Mouse (Mus musculus) CH12.LX (cell line): Measurements from ENCODE around the gene Fam20a. TPM values are rescaled to one million over a fixed set of nuclear protein-coding genes. Genes with fewer than 3 reads are reported as not detected.

ENCODE experiments used
- DNase-seq: peaks from one replicate; pipeline ENCODE4 v3.0.0-alpha.2; 2013; ENCODE audit errors: extremely low read depth
- H3K27ac ChIP-seq: 2 replicates; pipeline ENCODE4 v1.5.1; 2012; ENCODE audit warnings: low read depth, mild to moderate bottlenecking, control low read depth, moderate library complexity; ENCODE audit not compliant: insufficient read depth
- H3K27me3 ChIP-seq: replicated peaks from 2 replicates; pipeline ENCODE3; 2012; ENCODE audit warnings: inconsistent platforms
- H3K36me3 ChIP-seq, 2 experiments: replicated peaks in 1 of 2; 2 replicates each; pipeline versions ENCODE3 to v1.6.1; 2012; ENCODE audit warnings: inconsistent platforms in 1 of 2, low read length in 1 of 2, mild to moderate bottlenecking in 1 of 2, mixed read lengths in 1 of 2, moderate library complexity in 1 of 2; ENCODE audit not compliant: control insufficient read depth in 1 of 2, insufficient read depth in 1 of 2
- H3K4me1 ChIP-seq, 2 experiments: 2 replicates each; pipeline ENCODE4 v1.6.1; 2012; ENCODE audit warnings: inconsistent platforms in 1 of 2, moderate library complexity in 1 of 2; ENCODE audit not compliant: insufficient read depth in 2 of 2, control insufficient read depth in 1 of 2
- H3K4me2 ChIP-seq: 2 replicates; pipeline ENCODE4 v1.6.1; 2012; ENCODE audit warnings: low read depth, mild to moderate bottlenecking, control low read depth; ENCODE audit not compliant: poor library complexity, insufficient read depth, severe bottlenecking
- H3K4me3 ChIP-seq, 3 experiments: fragments of 150-350 bp in 1 of 3; sonication (generic) in 1 of 3; replicated peaks in 1 of 3; 2 replicates each; pipeline versions ENCODE3 to v1.5.1; 2011 to 2012; ENCODE audit warnings: low read depth in 2 of 3, low read length in 2 of 3, mild to moderate bottlenecking in 2 of 3, moderate library complexity in 2 of 3, control low read depth in 1 of 3, improper control_type of control experiment in 1 of 3, inconsistent platforms in 1 of 3, mixed read lengths in 1 of 3; ENCODE audit not compliant: poor library complexity in 1 of 3
- H3K79me2 ChIP-seq: replicated peaks from 2 replicates; pipeline ENCODE4 v1.6.1; 2012; ENCODE audit warnings: mild to moderate bottlenecking, moderate library complexity; ENCODE audit not compliant: control insufficient read depth, poor library complexity, insufficient read depth, severe bottlenecking; ENCODE audit errors: extremely low read depth
- H3K9ac ChIP-seq: 2 replicates; pipeline ENCODE4 v1.6.1; 2012; ENCODE audit warnings: low read depth, mild to moderate bottlenecking, control low read depth, moderate library complexity; ENCODE audit not compliant: insufficient read depth
- H3K9me3 ChIP-seq: replicated peaks from 2 replicates; pipeline ENCODE3; 2012; ENCODE audit warnings: low read length, inconsistent platforms, mixed read lengths
- E2F4 ChIP-seq: IDR thresholded peaks from 2 replicates; pipeline ENCODE4 v1.6.1; 2011; ENCODE audit warnings: low read depth, low read length, improper control_type of control experiment; ENCODE audit not compliant: insufficient replicate concordance
- EP300 ChIP-seq: IDR thresholded peaks from 2 replicates; pipeline ENCODE4 v1.6.1; 2011; ENCODE audit warnings: low read length, improper control_type of control experiment
- IRF4 ChIP-seq: IDR thresholded peaks from 2 replicates; pipeline ENCODE4 v1.6.1; 2014; ENCODE audit warnings: low read depth, mild to moderate bottlenecking, inconsistent platforms, low read length, improper control_type of control experiment
- KAT2A ChIP-seq: IDR thresholded peaks from 2 replicates; pipeline ENCODE4 v1.6.1; 2012; ENCODE audit warnings: low read length, improper control_type of control experiment, inconsistent platforms; ENCODE audit not compliant: insufficient replicate concordance
- PAX5 ChIP-seq: IDR thresholded peaks from 2 replicates; pipeline ENCODE4 v1.6.1; 2012; ENCODE audit warnings: low read length, inconsistent platforms, mixed read lengths
- POLR2A ChIP-seq: IDR thresholded peaks from 2 replicates; pipeline ENCODE4 v1.6.1; 2011; ENCODE audit warnings: low read depth, mild to moderate bottlenecking, improper control_type of control experiment, low read length
- POLR2AphosphoS2 ChIP-seq: IDR thresholded peaks from 2 replicates; pipeline ENCODE4 v1.6.1; 2011; ENCODE audit warnings: low read depth, low read length, improper control_type of control experiment
- RAD21 ChIP-seq: IDR thresholded peaks from 2 replicates; pipeline ENCODE4 v1.6.1; 2011; ENCODE audit warnings: low read depth, mild to moderate bottlenecking, low read length, improper control_type of control experiment, moderate library complexity
- RCOR1 ChIP-seq: conservative IDR thresholded peaks from 2 replicates; pipeline ENCODE4 v1.6.1; 2012; ENCODE audit warnings: low read depth, mild to moderate bottlenecking, inconsistent platforms, low read length, improper control_type of control experiment
- TCF12 ChIP-seq: IDR thresholded peaks from 2 replicates; pipeline ENCODE4 v1.6.1; 2014; ENCODE audit warnings: low read depth, mild to moderate bottlenecking, inconsistent platforms, low read length, improper control_type of control experiment
- UBTF ChIP-seq: IDR thresholded peaks from 2 replicates; pipeline ENCODE4 v1.6.1; 2012; ENCODE audit warnings: low read depth, mild to moderate bottlenecking, inconsistent platforms, low read length, improper control_type of control experiment, moderate library complexity
- USF2 ChIP-seq: conservative IDR thresholded peaks from 2 replicates; pipeline ENCODE4 v1.6.1; 2011; ENCODE audit warnings: low read depth, low read length, improper control_type of control experiment
- dilution Hi-C: fragments of 300-500 bp; cut with MboI; formaldehyde crosslinking; loops from 2 replicates; pipeline ENCODE4 v1.14.3; 2020; ENCODE audit warnings: low sequenced_read_pairs; ENCODE audit not compliant: extremely low pct_unique_long_range_greater_than_20kb, extremely low pct_ligation_motif_present
- in situ Hi-C: fragments of 300-500 bp; cut with MboI; formaldehyde crosslinking; loops from 3 replicates; pipeline ENCODE4 v1.14.3; 2019; ENCODE audit warnings: low sequenced_read_pairs, low pct_ligation_motif_present, low pct_unique_long_range_greater_than_20kb, mixed read lengths
- polyA plus RNA-seq: library from polyadenylated mRNA; unstranded; fragments of >175 nt; gene quantifications from 2 replicates; pipeline ENCODE4 v1.2.1, GENCODE M21; 2012; ENCODE audit warnings: low read depth; ENCODE audit not compliant: insufficient read length
- total RNA-seq, 2 experiments: library from RNA; depleted of rRNA; stranded (reverse); fragments of 300-350 nt in 1 of 2; fragments of >200 nt in 1 of 2; gene quantifications; 2 replicates each; pipeline ENCODE4 v1.2.3; 2012 to 2014

Fam20a gene
- total and polyA plus RNA-seq, 3 experiments = 0.08 TPM; not detected in 2

GRCm38 (mm10) chr11:109673741-109674140 lies 48.3 kb downstream of the Fam20a start:
- H3K9ac ChIP-seq = no peak overlapping the region
- no peak for DNase-seq
- no peaks in the 10 kb centered on the region for H3K9me3 ChIP-seq
- H3K4me2 ChIP-seq = no peak overlapping the region
- dilution Hi-C loops = no loop called here
- H3K4me1 ChIP-seq = peaks cover 11 to 36% of the 10 kb centered on the region in 2 experiments
- H3K79me2 ChIP-seq = no peaks in the 10 kb centered on the region
- no peaks in the 10 kb centered on the region for H3K27me3 ChIP-seq
- no peak overlapping the region for H3K27ac ChIP-seq
- no peak overlapping the region for H3K4me3 ChIP-seq
- TF ChIP-seq KAT2A (no peak), EP300 (no peak), USF2 (no peak), TCF12 (no peak), IRF4 (no peak), RAD21 (no peak), RCOR1 (no peak), PAX5 (no peak), POLR2AphosphoS2 (no peak), UBTF (no peak)
- peaks cover 10 to 32% of the 10 kb centered on the region in 2 experiments for H3K36me3 ChIP-seq
- in situ Hi-C loops = loop anchor here (5.0 kb wide), 1 partner anchor 184 kb away; no protein-coding TSS in a partner anchor

GRCm38 (mm10) chr11:109672881-109673739 lies 49.0 kb downstream of the Fam20a start:
- TF ChIP-seq KAT2A (no peak), POLR2A (no peak), E2F4 (no peak)
- TF ChIP-seq, all 38 proteins: peak for 0
- Histone ChIP-seq H3K27ac (no peak overlapping the region), H3K79me2 (no peaks in the 10 kb centered on the region), H3K36me3 (peaks cover 13 to 39% of the 10 kb centered on the region in 2 experiments), H3K9me3 (no peaks in the 10 kb centered on the region), H3K4me2 (no peak overlapping the region), H3K27me3 (no peaks in the 10 kb centered on the region), H3K9ac (no peak overlapping the region), H3K4me1 (peaks cover 11 to 34% of the 10 kb centered on the region in 2 experiments), H3K4me3 (no peak overlapping the region)
- DNase-seq = no peak
- in situ Hi-C loops = loop anchor here (5.0 kb wide), 1 partner anchor 184 kb away; no protein-coding TSS in a partner anchor
- dilution Hi-C loops = no loop called here
